Mouse (Mus musculus): Measurements from ENCODE around the gene Fbxl8. TPM values are rescaled to one million over a fixed set of nuclear protein-coding genes. Genes with fewer than 3 reads are reported as not detected.

Fbxl8 gene
- polyA plus RNA-seq, 1 experiment: 2.1 TPM

- no peak overlapping the region for H3K27ac ChIP-seq (ENCODE audit: insufficient read depth, low read length)
- TF ChIP-seq CTCF (IDR thresholded peaks at IDR 0.05; ENCODE audit: borderline replicate concordance, insufficient read depth, low read depth, low read length): no peak; the same call in 1 of the 2 replicates
- peak; percentile 27; the same call in 1 of the 2 replicates for TF ChIP-seq POLR2A (IDR thresholded peaks at IDR 0.05; ENCODE audit: borderline replicate concordance, insufficient read depth, low read length)
- H3K4me3 ChIP-seq (replicated peaks; ENCODE audit: insufficient read depth, low read depth, low read length): peak overlapping the region; percentile 57
- H3K27me3 ChIP-seq (ENCODE audit: control insufficient read depth, insufficient read depth, low read length): no peaks in the 10 kb centered on the region; the same call in 1 of the 2 replicates
- WGBS: 2% methylated on average over 28 of the region's 28 CpGs
- H3K4me1 ChIP-seq (ENCODE audit: control insufficient read depth, insufficient read depth, low read length): peaks cover 9% of the 10 kb centered on the region
- DNase-seq: peak; percentile 94
Measured at GRCm38 (mm10) chr8:105278911-105279334, 14.5 kb downstream of the Fbxl8 start.

GRCm38 (mm10) chr8:105280567-105280966 is 16.1 kb downstream of the Fbxl8 start:
- TF ChIP-seq POLR2A (IDR thresholded peaks at IDR 0.05; ENCODE audit: borderline replicate concordance, insufficient read depth, low read length) (no peak), CTCF (IDR thresholded peaks at IDR 0.05; ENCODE audit: borderline replicate concordance, insufficient read depth, low read depth, low read length) (no peak)
- H3K4me3 ChIP-seq (replicated peaks; ENCODE audit: insufficient read depth, low read depth, low read length): no peak overlapping the region
- peaks cover 9% of the 10 kb centered on the region for H3K4me1 ChIP-seq (ENCODE audit: control insufficient read depth, insufficient read depth, low read length)
- 78% methylated on average over 3 of the region's 3 CpGs for WGBS
- H3K27me3 ChIP-seq (ENCODE audit: control insufficient read depth, insufficient read depth, low read length): no peaks in the 10 kb centered on the region; the same call in 1 of the 2 replicates
- DNase-seq: no peak
- H3K27ac ChIP-seq (ENCODE audit: insufficient read depth, low read length): no peak overlapping the region

DNA sequence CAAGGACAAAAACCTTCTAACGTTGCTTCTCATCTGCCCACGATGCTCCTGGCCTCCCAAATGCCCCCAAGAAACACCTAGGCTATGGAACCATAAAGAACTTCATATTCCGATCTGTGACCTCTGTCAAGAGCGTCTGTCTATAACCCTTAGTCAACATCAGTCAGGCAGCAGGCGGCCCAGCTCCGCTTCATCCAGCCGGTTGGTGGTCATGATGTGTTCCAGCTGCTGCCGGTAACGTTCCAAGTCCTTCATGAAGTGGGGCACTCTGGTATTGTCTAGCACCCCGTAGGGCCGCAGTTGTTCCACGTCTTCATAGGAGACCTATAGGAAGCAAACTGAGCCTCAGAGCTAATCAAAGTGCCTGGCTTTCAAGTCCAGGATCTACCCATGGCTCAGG is 17.4 kb downstream of the Fbxl8 start:
- 89% methylated on average over 12 of the region's 12 CpGs for WGBS
- TF ChIP-seq POLR2A (IDR thresholded peaks at IDR 0.05; ENCODE audit: borderline replicate concordance, insufficient read depth, low read length) (no peak), CTCF (IDR thresholded peaks at IDR 0.05; ENCODE audit: borderline replicate concordance, insufficient read depth, low read depth, low read length) (no peak)
- no peaks in the 10 kb centered on the region for H3K27me3 ChIP-seq (ENCODE audit: control insufficient read depth, insufficient read depth, low read length)

GRCm38 (mm10) chr8:105282239-105282638 is 17.8 kb downstream of the Fbxl8 start:
- no peak overlapping the region for H3K4me3 ChIP-seq (replicated peaks; ENCODE audit: insufficient read depth, low read depth, low read length)
- 94% methylated on average over 4 of the region's 4 CpGs for WGBS
- peaks cover 9% of the 10 kb centered on the region for H3K4me1 ChIP-seq (ENCODE audit: control insufficient read depth, insufficient read depth, low read length)
- no peaks in the 10 kb centered on the region for H3K27me3 ChIP-seq (ENCODE audit: control insufficient read depth, insufficient read depth, low read length)
- no peak overlapping the region for H3K27ac ChIP-seq (ENCODE audit: insufficient read depth, low read length)
- DNase-seq: no peak
- TF ChIP-seq CTCF (IDR thresholded peaks at IDR 0.05; ENCODE audit: borderline replicate concordance, insufficient read depth, low read depth, low read length) (no peak), POLR2A (IDR thresholded peaks at IDR 0.05; ENCODE audit: borderline replicate concordance, insufficient read depth, low read length) (no peak)

More for the DNA sequence above, 17.4 kb downstream of the Fbxl8 start:
- no peak overlapping the region for H3K4me3 ChIP-seq (replicated peaks; ENCODE audit: insufficient read depth, low read depth, low read length)
- H3K27ac ChIP-seq (ENCODE audit: insufficient read depth, low read length): no peak overlapping the region
- H3K4me1 ChIP-seq (ENCODE audit: control insufficient read depth, insufficient read depth, low read length): peaks cover 9% of the 10 kb centered on the region
- no peak for DNase-seq

- peak; percentile 60 to 65 for DNase-seq
- TF ChIP-seq POLR2A (IDR thresholded peaks at IDR 0.05; ENCODE audit: borderline replicate concordance, insufficient read depth, low read length) (no peak), CTCF (IDR thresholded peaks at IDR 0.05; ENCODE audit: borderline replicate concordance, insufficient read depth, low read depth, low read length) (peak; percentile 73)
- Histone ChIP-seq H3K27me3 (ENCODE audit: control insufficient read depth, insufficient read depth, low read length) (no peaks in the 10 kb centered on the region), H3K4me3 (replicated peaks; ENCODE audit: insufficient read depth, low read depth, low read length) (peak overlapping the region; percentile 13), H3K27ac (ENCODE audit: insufficient read depth, low read length) (no peak overlapping the region), H3K4me1 (ENCODE audit: control insufficient read depth, insufficient read depth, low read length) (peaks cover 9% of the 10 kb centered on the region)
- 20% methylated on average over 23 of the region's 23 CpGs for WGBS
Measured at GRCm38 (mm10) chr8:105283074-105283473, 18.6 kb downstream of the Fbxl8 start.

- H3K4me1 ChIP-seq (ENCODE audit: control insufficient read depth, insufficient read depth, low read length): peaks cover 11% of the 10 kb centered on the region
- no peak overlapping the region for H3K27ac ChIP-seq (ENCODE audit: insufficient read depth, low read length)
- no peaks in the 10 kb centered on the region for H3K27me3 ChIP-seq (ENCODE audit: control insufficient read depth, insufficient read depth, low read length)
- 45% methylated on average over 12 of the region's 12 CpGs for WGBS
- no peak for TF ChIP-seq CTCF (IDR thresholded peaks at IDR 0.05; ENCODE audit: borderline replicate concordance, insufficient read depth, low read depth, low read length)
- no peak for TF ChIP-seq POLR2A (IDR thresholded peaks at IDR 0.05; ENCODE audit: borderline replicate concordance, insufficient read depth, low read length)
- DNase-seq: no peak
- no peak overlapping the region for H3K4me3 ChIP-seq (replicated peaks; ENCODE audit: insufficient read depth, low read depth, low read length)
Measured at GRCm38 (mm10) chr8:105285514-105285913, 21.1 kb downstream of the Fbxl8 start.

DNA sequence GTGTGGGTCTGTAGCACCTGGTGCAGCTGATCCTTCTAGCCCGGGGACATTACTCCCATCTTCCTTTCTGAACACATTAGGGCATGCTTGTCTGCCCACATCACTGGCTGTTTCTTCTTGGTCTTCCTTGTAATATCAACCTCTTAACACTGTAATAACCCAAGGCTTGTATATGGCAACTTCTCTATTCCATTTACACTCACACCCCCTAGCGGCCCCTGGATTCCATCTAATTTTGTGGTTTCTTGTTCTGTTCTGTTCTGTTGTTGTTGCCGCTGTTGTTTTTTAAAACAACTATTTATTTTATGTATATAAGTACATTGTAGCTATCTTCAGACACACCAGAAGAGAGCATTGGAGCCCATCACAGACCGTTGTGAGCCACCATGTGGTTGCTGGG is 22.5 kb downstream of the Fbxl8 start:
- 81% methylated on average over 4 of the region's 4 CpGs for WGBS
- Histone ChIP-seq H3K27me3 (ENCODE audit: control insufficient read depth, insufficient read depth, low read length) (no peaks in the 10 kb centered on the region), H3K27ac (ENCODE audit: insufficient read depth, low read length) (no peak overlapping the region), H3K4me1 (ENCODE audit: control insufficient read depth, insufficient read depth, low read length) (peaks cover 11% of the 10 kb centered on the region), H3K4me3 (replicated peaks; ENCODE audit: insufficient read depth, low read depth, low read length) (no peak overlapping the region)
- no peak for TF ChIP-seq POLR2A (IDR thresholded peaks at IDR 0.05; ENCODE audit: borderline replicate concordance, insufficient read depth, low read length)
- no peak for TF ChIP-seq CTCF (IDR thresholded peaks at IDR 0.05; ENCODE audit: borderline replicate concordance, insufficient read depth, low read depth, low read length)
- no peak for DNase-seq

DNA sequence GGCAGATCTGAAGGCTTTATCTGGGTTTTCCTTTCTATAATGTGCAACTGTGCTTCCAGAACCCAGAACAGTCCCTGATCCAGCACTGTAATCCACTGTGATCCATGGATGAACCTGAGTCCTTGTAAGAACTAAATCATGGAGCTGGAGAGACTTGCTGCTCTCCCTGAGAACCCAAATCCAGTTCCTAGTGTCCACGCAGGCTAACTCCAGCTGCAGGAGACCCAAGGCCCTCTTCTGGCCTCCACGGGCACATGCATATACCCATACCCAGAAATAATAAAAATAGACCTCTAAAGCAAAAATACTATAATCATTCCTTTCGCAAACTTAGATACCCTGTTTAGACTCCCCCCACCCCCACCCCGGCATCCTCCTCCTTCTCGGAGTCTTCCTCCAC is 23.8 kb downstream of the Fbxl8 start:
- H3K4me1 ChIP-seq (ENCODE audit: control insufficient read depth, insufficient read depth, low read length): peaks cover 17% of the 10 kb centered on the region
- no peak overlapping the region for H3K27ac ChIP-seq (ENCODE audit: insufficient read depth, low read length)

More for the DNA sequence above, 23.8 kb downstream of the Fbxl8 start:
- no peak for DNase-seq
- H3K4me3 ChIP-seq (replicated peaks; ENCODE audit: insufficient read depth, low read depth, low read length): no peak overlapping the region
- H3K27me3 ChIP-seq (ENCODE audit: control insufficient read depth, insufficient read depth, low read length): no peaks in the 10 kb centered on the region
- TF ChIP-seq CTCF (IDR thresholded peaks at IDR 0.05; ENCODE audit: borderline replicate concordance, insufficient read depth, low read depth, low read length) (no peak), POLR2A (IDR thresholded peaks at IDR 0.05; ENCODE audit: borderline replicate concordance, insufficient read depth, low read length) (no peak)
- WGBS: 73% methylated on average over 5 of the region's 5 CpGs
